Mouse (Mus musculus): ENCODE results near the gene Crkl.

GRCm38 (mm10) chr16:17478331-17478943 lies 26.6 kb downstream of the Crkl start:
- TF ChIP-seq TAL1 (IDR thresholded peaks at IDR 0.05; ENCODE audit: low read length) (no peak), GATA1 (IDR thresholded peaks at IDR 0.05; ENCODE audit: low read length) (no peak)
